Mouse (Mus musculus) embryo, embryonic 11.5 days (tissue): ENCODE results near the gene Cldn4.

Experiments used
- DNase-seq: peaks from one replicate; pipeline ENCODE4 v3.0.0-alpha.2; 2012; ENCODE audit warnings: low read depth, low spot score

The Cldn4 gene

GRCm38 (mm10) chr5:134932179-134932902 lies 14.4 kb downstream of the Cldn4 start, which contains the start of gene Mettl27:
Mettl27 (plus strand) TSS chr5:134932368.
- DNase-seq, result peak; percentile 82

DNA sequence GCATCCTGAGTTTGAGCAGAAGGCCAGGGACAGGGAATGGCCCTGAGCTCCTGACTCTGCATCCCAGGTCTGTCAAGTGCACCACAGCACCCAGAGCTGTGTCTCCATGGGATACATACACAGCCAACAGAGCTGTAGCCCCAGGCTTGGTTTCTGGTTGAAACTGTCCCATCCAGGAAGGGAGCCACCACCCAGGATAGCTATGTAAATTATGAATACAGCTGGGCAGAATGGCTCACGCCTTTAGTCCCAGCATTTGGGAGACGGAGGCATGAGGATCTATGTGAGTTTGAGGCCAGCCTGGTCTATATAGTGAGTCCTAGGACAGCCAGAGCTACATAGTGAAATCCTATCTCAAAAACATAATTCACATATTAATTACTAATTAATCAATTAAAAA lies 16.7 kb downstream of the Cldn4 start:
- no peak for DNase-seq

DNA sequence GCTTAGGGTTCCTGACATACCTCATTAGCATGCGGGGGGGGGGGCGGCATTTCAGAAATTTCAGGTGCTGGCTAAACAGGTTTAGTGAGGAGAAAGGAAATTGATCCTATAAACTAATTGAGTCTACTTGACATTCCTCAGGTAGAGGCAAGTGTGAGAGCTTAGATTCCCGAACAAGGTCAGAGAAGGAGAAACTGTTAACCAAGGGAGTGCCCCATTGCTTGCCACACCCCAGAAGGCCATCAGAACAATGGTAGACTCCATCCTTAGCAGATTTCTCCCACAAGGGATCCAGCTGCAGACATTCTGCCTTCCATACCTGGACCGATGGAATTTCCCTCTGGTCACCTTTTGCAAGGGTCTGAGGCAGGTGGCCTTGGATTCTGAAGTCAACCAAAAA lies 20.0 kb downstream of the Cldn4 start:
- no peak for DNase-seq

GRCm38 (mm10) chr5:134923141-134923540 lies 23.6 kb downstream of the Cldn4 start:
- no peak for DNase-seq

DNA sequence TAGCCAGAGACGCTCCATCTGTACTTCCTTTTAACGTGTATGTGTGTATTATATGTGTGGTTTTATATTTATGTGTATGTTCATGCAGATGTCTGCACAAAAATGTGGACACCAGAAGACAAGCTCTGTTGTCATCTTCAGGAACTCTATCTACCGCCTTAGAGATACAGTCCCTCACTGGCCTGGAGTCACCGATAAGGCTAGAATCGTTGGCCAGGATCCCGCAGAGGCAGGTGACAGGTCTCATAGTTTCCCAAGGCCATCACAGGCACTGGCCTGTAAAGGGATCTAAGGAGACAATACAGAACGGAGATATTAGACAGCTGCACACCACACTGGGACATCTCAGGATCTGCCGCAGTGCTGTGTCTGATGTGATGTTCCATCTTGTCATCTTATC lies 25.6 kb downstream of the Cldn4 start:
- DNase-seq, result no peak

GRCm38 (mm10) chr5:134920106-134920687 lies 26.5 kb downstream of the Cldn4 start:
- no peak for DNase-seq

DNA sequence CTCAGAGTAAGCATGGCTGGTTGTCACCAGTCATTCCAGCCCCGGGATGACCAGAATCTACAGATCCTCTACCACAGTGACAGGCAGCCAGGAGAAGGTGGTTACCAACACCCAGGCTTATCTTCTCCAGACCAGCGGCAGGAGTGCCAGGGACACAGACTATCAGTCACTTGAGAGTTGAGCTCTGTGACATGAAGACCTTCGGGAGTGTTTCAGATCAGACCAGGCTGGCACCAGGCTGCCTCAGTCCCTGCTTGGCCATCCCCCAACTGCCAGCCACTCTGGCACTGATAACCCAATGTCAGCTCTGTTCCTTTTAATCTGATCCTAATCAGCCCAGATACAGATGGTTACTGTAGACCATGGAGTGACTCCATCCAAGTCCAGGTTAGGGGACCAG lies 27.6 kb downstream of the Cldn4 start:
- no peak for DNase-seq

DNA sequence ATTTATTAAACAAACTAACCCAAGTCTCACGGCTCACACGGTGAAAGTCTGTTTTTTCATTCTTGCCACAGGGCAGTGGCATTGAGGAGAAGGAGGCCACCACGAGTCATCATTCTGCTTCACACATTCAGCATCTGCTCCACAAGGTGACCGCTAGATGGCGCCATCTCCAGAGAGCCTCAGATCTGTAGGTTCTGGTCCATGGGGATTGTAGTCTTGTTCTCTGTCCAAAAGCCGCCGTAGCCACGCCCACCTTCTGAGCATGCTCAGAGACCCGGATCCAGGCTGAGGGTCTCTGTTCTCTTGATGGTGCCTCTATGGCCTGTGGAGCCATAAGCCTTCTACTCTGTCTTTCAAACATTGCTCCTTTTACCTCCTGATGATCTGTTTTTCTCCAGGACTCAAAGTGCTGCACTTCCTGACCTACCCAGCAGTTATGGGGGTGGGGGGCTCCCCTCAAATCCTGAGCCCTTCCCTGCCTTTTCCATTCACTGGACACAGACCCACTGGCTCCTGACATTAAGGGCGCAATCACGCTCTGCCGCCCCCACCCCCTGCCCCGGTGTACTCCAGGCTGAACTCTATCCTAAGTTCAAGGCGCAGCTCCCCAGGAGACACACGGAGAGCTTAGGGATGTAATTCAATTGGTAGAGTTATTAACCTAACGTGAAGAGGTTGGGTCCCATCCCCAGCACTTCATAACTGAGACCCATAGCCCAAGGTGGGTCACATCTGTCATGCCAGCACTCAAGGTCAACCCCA lies 28.5 kb downstream of the Cldn4 start:
- DNase-seq, result no peak

GRCm38 (mm10) chr5:134915311-134915710 lies 31.4 kb downstream of the Cldn4 start, which contains the start of gene Cldn13:
Cldn13 (minus strand) TSS chr5:134915526.
- DNase-seq, result no peak

DNA sequence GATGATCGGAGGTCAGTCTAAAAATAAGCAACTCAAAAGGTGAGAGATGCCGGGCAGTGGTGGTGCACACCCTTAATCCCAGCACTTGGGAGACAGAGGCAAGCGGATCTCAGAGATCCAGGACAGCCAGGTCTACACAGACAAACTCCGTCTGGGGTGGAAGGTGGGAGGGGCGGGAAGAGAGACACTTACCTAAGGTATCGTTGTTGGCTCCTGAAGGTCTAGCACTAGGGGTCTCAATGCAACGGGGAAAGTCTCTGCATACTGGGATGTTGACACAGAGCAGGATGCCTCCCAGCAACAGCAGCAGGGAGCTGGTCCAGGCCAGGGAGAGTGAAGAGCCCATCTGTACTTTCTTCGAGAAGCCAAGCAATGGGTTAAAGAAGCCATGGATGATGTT lies 32.2 kb downstream of the Cldn4 start:
- DNase-seq, result no peak

DNA sequence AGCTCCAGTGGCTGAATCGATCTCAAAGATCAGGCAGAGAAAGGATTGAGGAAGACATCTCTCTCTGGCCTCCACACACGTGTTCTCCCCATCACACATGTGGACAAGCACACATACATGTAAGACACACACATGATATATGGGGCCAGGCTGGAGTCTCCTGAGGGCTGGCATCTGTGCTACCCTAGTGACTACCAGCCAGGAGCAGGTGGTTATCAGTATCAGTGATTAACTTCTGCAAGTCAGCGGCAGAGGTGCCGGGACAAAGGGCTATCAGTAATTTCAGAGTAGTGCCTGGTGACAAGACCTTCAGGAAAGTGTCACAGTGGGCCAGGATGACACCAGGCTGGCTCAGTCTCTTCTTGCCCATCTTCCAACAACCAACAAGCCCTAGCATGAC lies 33.0 kb downstream of the Cldn4 start:
- no peak for DNase-seq

DNA sequence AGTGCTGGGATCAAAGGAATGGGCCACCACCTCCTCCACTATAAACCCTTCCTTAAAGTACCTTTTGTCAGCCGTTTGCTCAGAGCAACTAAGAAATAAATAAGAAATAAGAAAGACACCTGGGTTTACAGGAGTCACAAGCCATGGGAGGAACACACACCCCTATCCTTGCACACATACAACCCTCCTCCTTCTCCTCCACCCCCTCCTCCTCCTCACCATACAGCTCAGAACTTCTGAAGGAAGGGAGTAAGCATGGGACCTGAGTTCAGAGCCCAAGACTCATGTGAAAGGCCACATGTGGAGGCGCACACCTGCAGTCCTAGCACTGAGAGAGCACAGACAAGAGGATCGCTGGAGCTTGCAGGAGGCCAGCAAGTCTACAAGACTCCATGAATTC lies 33.4 kb downstream of the Cldn4 start:
- no peak for DNase-seq

DNA sequence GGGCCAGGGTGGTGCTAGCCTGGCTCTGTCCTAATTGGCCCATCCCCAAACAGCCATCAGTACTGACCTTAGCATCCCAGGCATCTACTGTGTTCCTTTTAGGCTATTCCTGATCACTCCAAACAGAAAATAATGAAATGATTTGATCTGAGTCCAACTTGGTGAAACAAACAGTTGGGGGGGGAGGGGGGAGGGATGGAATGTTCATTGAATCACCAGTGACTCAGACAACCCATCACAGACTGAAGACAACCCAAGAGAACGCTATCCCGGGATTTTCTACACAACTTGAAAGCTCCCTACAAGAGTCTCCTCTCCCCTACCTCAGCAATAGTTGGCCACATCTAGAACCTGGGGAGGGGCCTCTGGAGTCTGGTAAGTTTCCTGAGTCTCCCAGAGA lies 34.8 kb downstream of the Cldn4 start:
- DNase-seq, result no peak

DNA sequence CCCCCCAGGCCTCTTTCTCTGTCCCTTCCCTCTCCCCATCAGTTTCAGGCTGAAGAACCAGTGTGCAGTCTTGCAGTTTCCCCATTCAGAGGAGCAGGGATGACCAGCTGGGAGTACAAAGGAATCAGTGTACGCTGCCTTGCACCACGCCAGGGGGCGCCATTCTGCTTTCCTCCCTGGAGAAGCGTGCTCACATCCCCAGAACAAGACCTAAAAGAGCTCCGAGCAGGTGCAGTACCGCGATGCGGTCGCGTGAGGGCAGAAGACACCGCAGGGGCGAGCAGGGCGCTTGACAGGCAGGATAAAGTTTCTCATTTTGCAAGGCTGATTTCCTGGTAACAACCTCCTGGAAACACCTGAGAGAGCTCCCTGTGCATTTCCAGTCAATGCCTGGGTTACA lies 39.6 kb downstream of the Cldn4 start:
- peak; percentile 92 for DNase-seq

DNA sequence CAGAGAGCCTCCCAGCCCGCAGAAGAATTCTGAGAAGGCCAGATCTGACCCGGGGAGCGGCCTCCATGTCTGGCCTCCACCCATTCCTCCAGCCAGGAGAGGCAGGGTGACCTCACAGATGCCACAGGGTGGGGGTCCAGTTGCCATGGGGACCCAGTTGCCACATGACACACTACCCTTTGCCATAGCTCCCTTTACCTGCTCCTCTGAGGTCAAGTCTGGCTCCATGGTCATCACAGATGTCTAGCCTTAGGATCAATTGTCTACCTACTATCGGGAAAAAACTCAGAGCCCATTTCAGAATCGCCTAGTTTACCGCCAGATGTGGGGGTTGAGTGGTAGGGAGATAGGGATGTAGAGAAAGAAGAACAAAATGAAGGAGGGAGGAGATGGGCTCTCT lies 40.1 kb downstream of the Cldn4 start, which contains the start of gene Tmem270:
Gene Tmem270, minus strand, starts transcription at position 101 of the 400 bp plus-strand sequence.
- DNase-seq, result no peak

DNA sequence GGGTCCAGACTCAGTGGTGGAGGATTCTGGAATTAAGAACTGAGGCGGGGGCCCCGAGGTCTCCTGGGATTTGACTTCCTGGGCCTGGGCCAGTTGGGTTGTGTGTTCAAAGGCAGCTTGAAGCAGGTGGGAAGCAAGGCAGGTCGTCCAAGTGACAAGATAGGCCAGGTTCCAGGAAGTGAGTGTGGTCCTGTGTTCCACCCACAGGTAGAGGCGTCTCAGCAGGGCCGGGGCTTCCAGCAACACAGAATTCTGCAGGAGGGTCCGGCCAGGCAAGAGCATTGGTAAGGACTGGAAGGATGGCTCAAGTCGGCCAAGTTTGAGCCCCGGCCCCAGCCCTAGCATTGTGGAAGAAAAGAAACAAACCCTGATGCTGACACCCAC lies 45.1 kb downstream of the Cldn4 start:
- no peak for DNase-seq

- peak; percentile 45 for DNase-seq
These were observed 45.6 kb downstream of the Cldn4 start for GRCm38 (mm10) chr5:134901012-134901643.

DNA sequence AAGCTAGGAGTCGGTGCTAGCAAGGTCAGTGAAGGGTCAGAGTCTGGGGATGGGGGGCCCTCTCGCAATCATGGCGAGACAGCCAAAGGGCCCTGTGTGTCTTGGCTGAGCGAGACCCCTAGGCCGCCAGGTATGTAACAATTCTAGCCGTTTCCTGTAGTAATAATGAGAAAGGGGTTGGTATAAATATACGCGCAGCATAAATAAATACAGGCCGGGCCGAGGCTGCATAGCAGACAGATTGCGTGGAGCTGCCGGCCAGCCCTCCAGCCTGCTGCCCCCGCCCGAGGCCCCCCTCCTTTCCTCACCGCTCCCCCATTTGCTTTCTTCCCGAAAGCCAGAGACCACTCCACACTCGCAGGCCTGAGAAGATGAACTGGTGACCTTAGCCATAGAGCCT lies 49.1 kb downstream of the Cldn4 start:
- no peak for DNase-seq

GRCm38 (mm10) chr5:134896965-134897364 lies 49.8 kb downstream of the Cldn4 start:
- no peak for DNase-seq

GRCm38 (mm10) chr5:134895291-134895690 lies 51.4 kb downstream of the Cldn4 start:
- peak; percentile 41 for DNase-seq
